Mouse (Mus musculus): ENCODE measurements around the gene Svep1. TPM values are rescaled to one million over a fixed set of nuclear protein-coding genes. Genes with fewer than 3 reads are reported as not detected.

Svep1 gene
- polyA plus RNA-seq, 1 experiment = 6.5 TPM

DNA sequence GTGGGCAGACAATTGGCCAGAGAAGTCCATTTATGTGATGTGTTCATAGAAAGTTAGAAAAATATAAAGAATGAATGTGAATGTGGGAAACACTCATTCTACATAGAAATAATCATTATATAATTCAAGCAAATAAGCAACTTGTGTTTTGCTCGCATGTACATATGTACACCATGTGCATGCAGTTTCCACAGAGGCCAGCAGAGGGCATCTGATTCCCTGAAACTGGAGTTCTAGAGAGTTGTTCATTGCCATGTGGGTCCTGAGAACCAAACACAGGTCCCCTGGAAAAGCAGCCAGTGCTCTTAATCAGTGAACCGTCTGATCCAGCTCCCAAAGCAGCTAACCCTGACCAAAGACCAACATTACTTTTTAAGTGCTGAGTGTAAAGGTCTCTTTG is 60.0 kb downstream of the Svep1 start:
- Histone ChIP-seq H3K27ac (replicated peaks; ENCODE audit: low read depth, low read length) (no peak overlapping the region), H3K4me3 (ENCODE audit: insufficient read depth, low read depth, low read length) (no peak overlapping the region), H3K4me1 (ENCODE audit: control insufficient read depth, insufficient read depth, insufficient read length, low read length) (no peaks in the 10 kb centered on the region)

DNA sequence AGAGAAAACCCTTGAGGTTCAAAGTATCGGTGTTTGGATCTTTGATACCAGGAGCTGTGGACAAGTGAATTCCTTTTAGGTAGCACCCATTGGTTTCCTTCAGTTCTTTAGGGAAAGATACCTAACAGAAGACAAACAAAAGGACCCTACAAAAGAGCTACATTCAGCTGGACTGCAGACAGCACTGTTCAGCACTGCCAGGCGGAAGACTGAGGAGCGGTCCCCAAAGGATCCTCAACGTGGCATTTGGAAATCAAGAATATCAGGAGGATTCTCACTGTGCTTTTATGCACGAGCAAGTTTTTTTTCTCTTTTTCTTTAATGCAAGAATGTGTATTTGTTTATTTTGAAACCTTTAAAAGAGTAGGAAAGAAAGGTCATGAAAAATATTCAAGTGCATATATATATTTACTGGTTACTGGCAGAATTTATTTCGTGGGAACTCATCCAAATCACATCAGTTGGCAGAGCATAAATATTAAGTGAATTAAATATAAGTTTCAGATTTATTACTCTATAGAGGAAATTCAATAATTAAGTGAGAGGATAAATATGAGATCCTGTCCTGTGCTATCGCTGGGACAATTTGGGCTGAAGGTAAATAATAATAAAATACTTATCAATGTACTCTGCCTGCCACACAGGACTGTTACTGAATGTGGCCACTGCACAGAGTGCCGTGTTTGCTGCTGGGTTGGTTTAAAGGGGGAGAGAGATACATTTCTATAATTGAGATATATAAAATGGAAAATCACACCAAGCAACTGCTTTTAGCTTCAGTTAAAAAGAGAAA is 66.7 kb downstream of the Svep1 start:
- H3K4me3 ChIP-seq (ENCODE audit: insufficient read depth, low read depth, low read length) = no peak overlapping the region
- no peaks in the 10 kb centered on the region for H3K4me1 ChIP-seq (ENCODE audit: control insufficient read depth, insufficient read depth, insufficient read length, low read length)
- no peak overlapping the region for H3K27ac ChIP-seq (replicated peaks; ENCODE audit: low read depth, low read length)

GRCm38 (mm10) chr4:58139241-58139640 is 67.4 kb downstream of the Svep1 start:
- Histone ChIP-seq H3K4me1 (ENCODE audit: control insufficient read depth, insufficient read depth, insufficient read length, low read length) (no peaks in the 10 kb centered on the region), H3K4me3 (ENCODE audit: insufficient read depth, low read depth, low read length) (no peak overlapping the region), H3K27ac (replicated peaks; ENCODE audit: low read depth, low read length) (no peak overlapping the region)

- Histone ChIP-seq H3K4me3 (ENCODE audit: insufficient read depth, low read depth, low read length) (no peak overlapping the region), H3K4me1 (ENCODE audit: control insufficient read depth, insufficient read depth, insufficient read length, low read length) (no peaks in the 10 kb centered on the region), H3K27ac (replicated peaks; ENCODE audit: low read depth, low read length) (no peak overlapping the region)
These were observed 72.9 kb downstream of the Svep1 start for GRCm38 (mm10) chr4:58133610-58134309.

DNA sequence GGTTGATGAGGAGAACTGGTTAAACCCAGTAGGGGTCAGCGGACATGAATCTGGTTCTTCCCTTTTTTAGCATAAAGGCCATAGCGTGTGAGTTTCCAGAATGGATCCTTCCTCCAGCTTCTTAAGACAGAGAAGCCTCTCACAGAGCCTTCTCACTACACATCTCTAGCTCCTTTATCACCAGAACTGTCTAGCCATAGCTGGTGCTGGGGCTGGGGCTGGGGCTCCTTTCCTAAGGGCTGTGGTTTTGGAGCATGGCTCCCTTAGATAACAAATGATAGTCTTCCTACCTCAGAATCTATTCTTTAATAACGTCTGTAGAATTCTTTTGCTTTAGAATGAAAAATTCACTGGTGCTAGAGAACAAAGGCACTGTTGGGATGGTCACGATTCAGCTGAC is 76.8 kb downstream of the Svep1 start:
- Histone ChIP-seq H3K27ac (replicated peaks; ENCODE audit: low read depth, low read length) (no peak overlapping the region), H3K4me1 (ENCODE audit: control insufficient read depth, insufficient read depth, insufficient read length, low read length) (no peaks in the 10 kb centered on the region)

DNA sequence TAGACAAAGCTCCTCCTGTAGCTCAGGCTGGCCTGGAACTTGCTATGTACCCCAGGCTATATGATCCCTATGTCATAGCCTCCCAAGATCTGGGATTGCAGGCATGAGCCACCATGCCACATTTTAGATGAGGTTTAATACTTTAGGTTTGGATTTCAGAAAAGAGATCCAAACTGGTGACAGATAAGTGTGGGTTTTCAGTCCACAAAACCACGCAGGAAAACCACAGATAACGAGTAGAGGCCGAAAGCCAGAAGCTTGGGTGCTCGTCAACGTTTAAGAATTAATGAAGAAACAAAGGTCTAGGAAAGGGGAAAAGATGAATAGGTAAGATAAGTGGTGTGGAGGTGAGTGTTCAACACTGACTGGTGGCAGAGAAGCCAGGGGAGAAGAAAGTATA is 79.6 kb downstream of the Svep1 start:
- Histone ChIP-seq H3K4me1 (ENCODE audit: control insufficient read depth, insufficient read depth, insufficient read length, low read length) (no peaks in the 10 kb centered on the region), H3K4me3 (ENCODE audit: insufficient read depth, low read depth, low read length) (no peak overlapping the region), H3K27ac (replicated peaks; ENCODE audit: low read depth, low read length) (no peak overlapping the region)

More for the DNA sequence above, 76.8 kb downstream of the Svep1 start:
- no peak overlapping the region for H3K4me3 ChIP-seq (ENCODE audit: insufficient read depth, low read depth, low read length)

GRCm38 (mm10) chr4:58115452-58115851 is 91.2 kb downstream of the Svep1 start:
- Histone ChIP-seq H3K4me3 (ENCODE audit: insufficient read depth, low read depth, low read length) (no peak overlapping the region), H3K4me1 (ENCODE audit: control insufficient read depth, insufficient read depth, insufficient read length, low read length) (no peaks in the 10 kb centered on the region), H3K27ac (replicated peaks; ENCODE audit: low read depth, low read length) (no peak overlapping the region)

- Histone ChIP-seq H3K27ac (replicated peaks; ENCODE audit: low read depth, low read length) (no peak overlapping the region), H3K4me1 (ENCODE audit: control insufficient read depth, insufficient read depth, insufficient read length, low read length) (no peaks in the 10 kb centered on the region), H3K4me3 (ENCODE audit: insufficient read depth, low read depth, low read length) (no peak overlapping the region)
These were observed 95.7 kb downstream of the Svep1 start for GRCm38 (mm10) chr4:58111008-58111407.

- no peak overlapping the region for H3K27ac ChIP-seq (replicated peaks; ENCODE audit: low read depth, low read length)
- H3K4me3 ChIP-seq (ENCODE audit: insufficient read depth, low read depth, low read length) = no peak overlapping the region
- H3K4me1 ChIP-seq (ENCODE audit: control insufficient read depth, insufficient read depth, insufficient read length, low read length) = no peaks in the 10 kb centered on the region
These were observed 96.9 kb downstream of the Svep1 start for GRCm38 (mm10) chr4:58109793-58110192.

GRCm38 (mm10) chr4:58108364-58108763 is 98.3 kb downstream of the Svep1 start:
- Histone ChIP-seq H3K4me3 (ENCODE audit: insufficient read depth, low read depth, low read length) (no peak overlapping the region), H3K27ac (replicated peaks; ENCODE audit: low read depth, low read length) (no peak overlapping the region)

DNA sequence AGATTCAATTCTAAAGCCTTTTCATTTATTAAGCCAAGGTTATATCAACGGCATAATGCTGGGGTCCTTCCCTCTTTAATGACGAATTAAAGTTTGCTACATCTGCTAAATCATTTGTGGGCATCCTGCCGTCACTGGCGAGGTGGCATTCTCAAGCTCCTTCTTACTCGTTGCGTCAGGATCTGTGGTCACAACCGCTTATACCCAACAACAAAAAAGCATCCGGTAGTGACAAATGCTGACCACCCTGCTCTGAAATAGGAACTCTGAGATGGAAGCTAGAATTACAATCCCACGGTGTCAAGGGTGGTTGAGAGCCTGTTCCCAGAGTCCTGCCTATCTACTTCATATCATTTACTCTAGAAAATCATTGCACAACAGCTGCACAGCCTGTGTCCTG is 108.9 kb downstream of the Svep1 start:
- H3K4me3 ChIP-seq (ENCODE audit: insufficient read depth, low read depth, low read length) = no peak overlapping the region
- no peak overlapping the region for H3K27ac ChIP-seq (replicated peaks; ENCODE audit: low read depth, low read length)
- H3K4me1 ChIP-seq (ENCODE audit: control insufficient read depth, insufficient read depth, insufficient read length, low read length) = no peaks in the 10 kb centered on the region

More at GRCm38 (mm10) chr4:58108364-58108763, 98.3 kb downstream of the Svep1 start:
- no peaks in the 10 kb centered on the region for H3K4me1 ChIP-seq (ENCODE audit: control insufficient read depth, insufficient read depth, insufficient read length, low read length)

- Histone ChIP-seq H3K27ac (replicated peaks; ENCODE audit: low read depth, low read length) (no peak overlapping the region), H3K4me1 (ENCODE audit: control insufficient read depth, insufficient read depth, insufficient read length, low read length) (no peaks in the 10 kb centered on the region), H3K4me3 (ENCODE audit: insufficient read depth, low read depth, low read length) (no peak overlapping the region)
These were observed 119.9 kb downstream of the Svep1 start for GRCm38 (mm10) chr4:58086738-58087137.

GRCm38 (mm10) chr4:58086151-58086550 is 120.5 kb downstream of the Svep1 start:
- no peak overlapping the region for H3K27ac ChIP-seq (replicated peaks; ENCODE audit: low read depth, low read length)
- H3K4me3 ChIP-seq (ENCODE audit: insufficient read depth, low read depth, low read length) = no peak overlapping the region

DNA sequence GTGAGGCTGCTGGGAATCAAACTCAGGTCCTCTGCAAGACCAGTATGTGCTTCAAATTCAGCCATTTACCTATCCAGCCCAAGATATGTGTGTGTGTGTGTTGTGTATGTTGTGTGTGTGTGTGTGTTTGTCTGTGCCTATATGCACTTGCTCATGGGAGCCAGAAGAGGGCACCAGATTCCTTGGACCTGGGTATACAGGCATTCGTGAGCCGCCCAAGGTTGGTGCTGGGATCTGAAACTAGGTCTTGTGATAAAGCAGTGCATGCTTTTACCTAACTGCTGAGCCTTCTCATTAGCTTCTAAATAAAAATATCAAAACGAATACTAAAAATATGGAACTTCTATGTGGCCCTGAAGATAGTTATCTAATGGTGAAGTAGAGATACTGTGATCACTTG is 121.3 kb downstream of the Svep1 start:
- no peak overlapping the region for H3K4me3 ChIP-seq (ENCODE audit: insufficient read depth, low read depth, low read length)
- H3K4me1 ChIP-seq (ENCODE audit: control insufficient read depth, insufficient read depth, insufficient read length, low read length) = no peaks in the 10 kb centered on the region
- no peak overlapping the region for H3K27ac ChIP-seq (replicated peaks; ENCODE audit: low read depth, low read length)

More at GRCm38 (mm10) chr4:58086151-58086550, 120.5 kb downstream of the Svep1 start:
- H3K4me1 ChIP-seq (ENCODE audit: control insufficient read depth, insufficient read depth, insufficient read length, low read length) = no peaks in the 10 kb centered on the region

- Histone ChIP-seq H3K4me1 (ENCODE audit: control insufficient read depth, insufficient read depth, insufficient read length, low read length) (no peaks in the 10 kb centered on the region), H3K4me3 (ENCODE audit: insufficient read depth, low read depth, low read length) (no peak overlapping the region), H3K27ac (replicated peaks; ENCODE audit: low read depth, low read length) (no peak overlapping the region)
These were observed 122.5 kb downstream of the Svep1 start for GRCm38 (mm10) chr4:58084155-58084554.

DNA sequence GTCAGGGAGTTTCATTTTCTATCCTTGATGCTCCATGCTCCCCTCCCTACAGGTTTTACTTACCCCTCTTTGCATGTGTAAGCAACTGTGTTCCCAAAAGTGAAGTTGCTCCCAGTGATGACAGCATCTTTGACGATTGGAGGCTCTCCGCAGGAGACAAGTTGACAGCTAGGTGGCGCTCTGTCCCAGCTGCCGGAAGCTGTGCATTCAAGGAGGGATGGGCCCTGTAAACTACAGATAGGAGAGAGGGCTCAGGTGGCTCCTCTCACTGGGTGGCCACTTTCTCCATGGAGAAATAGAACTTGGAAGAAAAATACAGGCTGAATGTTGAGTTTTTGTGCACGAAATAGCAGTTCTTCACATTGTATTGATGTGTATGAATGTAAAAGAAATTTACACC is 124.1 kb downstream of the Svep1 start:
- H3K4me1 ChIP-seq (ENCODE audit: control insufficient read depth, insufficient read depth, insufficient read length, low read length) = no peaks in the 10 kb centered on the region
- no peak overlapping the region for H3K27ac ChIP-seq (replicated peaks; ENCODE audit: low read depth, low read length)
- H3K4me3 ChIP-seq (ENCODE audit: insufficient read depth, low read depth, low read length) = no peak overlapping the region
